Mouse (Mus musculus) bone marrow macrophage, adult 2 months (primary cell): ENCODE data around the gene Tmub2.

Experiments used
- CTCF ChIP-seq: IDR thresholded peaks from 2 replicates; pipeline ENCODE4 v1.5.1; 2012; ENCODE audit warnings: low read depth, mild to moderate bottlenecking, low read length, moderate library complexity
- POLR2A ChIP-seq: IDR thresholded peaks from 2 replicates; pipeline ENCODE4 v1.6.1; 2012; ENCODE audit warnings: mild to moderate bottlenecking, low read depth, low read length, borderline replicate concordance

GRCm38 (mm10) chr11:102312586-102312985, 27.9 kb downstream of the Tmub2 start:
- TF ChIP-seq CTCF (no peak), POLR2A (no peak)
